Mouse (Mus musculus) neural tube, embryonic 10.5 days (tissue): ENCODE measurements at regions not wholly inside any gene's neighbourhood (a gene's known extent, or its start where the extent isn't known, plus 50 kb on each side); places are given as distances from the start of the nearest gene placed in this dataset.

Source experiments
- DNase-seq: peaks from one replicate; pipeline ENCODE4 v3.0.0-alpha.2; 2017; ENCODE audit warnings: low spot score; ENCODE audit errors: extremely low spot score

DNA sequence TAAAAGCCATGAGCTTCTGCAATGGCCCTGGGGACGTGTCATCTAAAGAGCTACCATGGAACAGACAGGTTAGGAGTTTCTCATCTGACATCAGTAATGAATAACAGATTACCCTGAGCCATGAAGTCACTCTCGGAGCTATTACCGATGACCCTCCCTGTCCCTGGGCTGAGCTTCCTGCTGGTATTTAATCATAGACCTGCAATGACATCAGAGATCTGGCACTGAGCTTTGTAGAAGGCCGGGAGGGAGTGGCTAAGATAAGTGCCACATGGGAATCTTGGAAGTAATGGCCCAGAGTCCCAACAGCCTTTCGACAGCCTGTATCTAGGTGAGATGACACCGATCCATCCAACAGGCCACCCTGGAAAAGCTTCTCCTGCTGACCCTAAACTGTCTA is 271.3 kb upstream of the Nfe2l3 start:
- DNase-seq: no peak

- DNase-seq: no peak
These were observed 270.0 kb upstream of the Nfe2l3 start for GRCm38 (mm10) chr6:51162208-51163082.

DNA sequence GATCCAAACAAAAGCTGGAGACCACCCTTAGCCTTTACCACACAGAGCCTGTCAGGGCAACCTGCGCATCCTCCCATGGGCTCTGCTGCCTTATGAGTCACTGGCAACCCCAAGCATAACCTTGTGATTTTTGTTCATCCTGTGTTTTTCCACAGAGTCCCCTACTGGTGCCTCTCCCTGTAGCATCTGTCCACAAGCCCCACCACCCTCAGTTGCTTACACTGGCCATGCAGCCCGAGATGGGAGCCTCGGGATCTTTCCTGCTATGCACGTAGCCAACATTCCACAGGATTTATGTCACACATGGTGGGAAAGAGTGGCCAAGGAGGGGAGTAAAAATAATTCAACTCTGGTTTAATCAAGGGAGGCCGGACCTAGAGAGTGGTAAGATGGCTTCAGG is 269.2 kb upstream of the Nfe2l3 start:
- DNase-seq: no peak

GRCm38 (mm10) chr6:51163882-51164281 is 268.6 kb upstream of the Nfe2l3 start:
- DNase-seq: no peak

DNA sequence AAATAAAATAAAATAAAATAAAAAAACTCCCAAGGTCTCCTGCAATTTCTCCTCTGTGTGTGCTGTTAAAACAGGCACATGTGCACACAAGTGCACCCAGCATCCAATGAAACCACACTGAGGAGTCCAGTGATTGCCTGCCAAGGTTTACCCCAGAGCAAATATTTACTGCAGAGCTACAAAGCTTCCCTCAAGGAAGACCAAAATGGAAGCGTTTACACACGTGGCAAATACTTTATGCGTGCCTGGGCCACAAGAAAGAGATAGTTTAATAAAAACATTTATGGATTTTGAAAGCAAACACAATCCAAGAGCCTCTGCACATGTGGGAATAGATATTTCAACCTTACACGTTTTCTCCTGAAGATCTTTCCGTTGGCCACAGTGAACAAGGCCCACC is 265.4 kb upstream of the Nfe2l3 start:
- DNase-seq: no peak

DNA sequence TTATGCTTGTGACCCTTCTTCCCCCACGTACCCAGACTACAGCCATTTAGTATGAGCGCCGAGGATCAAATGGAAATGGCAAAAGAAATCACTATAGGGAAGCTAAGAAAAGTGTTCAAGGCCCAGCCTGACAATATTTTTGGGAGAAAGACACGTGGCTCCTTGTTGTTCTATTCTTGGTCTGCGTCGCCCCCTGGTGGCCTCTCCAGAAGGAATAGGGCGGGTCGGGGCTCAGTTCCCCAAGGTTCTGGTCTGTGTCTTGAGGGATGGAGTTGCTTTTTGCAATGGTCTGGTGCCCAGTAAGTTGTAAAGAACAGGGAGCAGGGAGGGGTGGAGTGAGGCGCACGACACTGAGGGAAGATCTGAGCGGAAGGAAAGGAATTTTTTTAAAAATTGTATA is 264.4 kb upstream of the Nfe2l3 start:
- peak; percentile 91 for DNase-seq

- DNase-seq: peak; percentile 83
These were observed 263.4 kb upstream of the Nfe2l3 start for GRCm38 (mm10) chr6:51168775-51169695.

- peak; percentile 73 for DNase-seq
These were observed 262.5 kb upstream of the Nfe2l3 start for GRCm38 (mm10) chr6:51169971-51170411.

GRCm38 (mm10) chr6:51170414-51170813 is 262.1 kb upstream of the Nfe2l3 start:
- DNase-seq: peak; percentile 71

GRCm38 (mm10) chr6:51170871-51171270 is 261.6 kb upstream of the Nfe2l3 start:
- peak; percentile 47 for DNase-seq

- DNase-seq: peak; percentile 70
These were observed 260.7 kb upstream of the Nfe2l3 start for GRCm38 (mm10) chr6:51171761-51172160.

DNA sequence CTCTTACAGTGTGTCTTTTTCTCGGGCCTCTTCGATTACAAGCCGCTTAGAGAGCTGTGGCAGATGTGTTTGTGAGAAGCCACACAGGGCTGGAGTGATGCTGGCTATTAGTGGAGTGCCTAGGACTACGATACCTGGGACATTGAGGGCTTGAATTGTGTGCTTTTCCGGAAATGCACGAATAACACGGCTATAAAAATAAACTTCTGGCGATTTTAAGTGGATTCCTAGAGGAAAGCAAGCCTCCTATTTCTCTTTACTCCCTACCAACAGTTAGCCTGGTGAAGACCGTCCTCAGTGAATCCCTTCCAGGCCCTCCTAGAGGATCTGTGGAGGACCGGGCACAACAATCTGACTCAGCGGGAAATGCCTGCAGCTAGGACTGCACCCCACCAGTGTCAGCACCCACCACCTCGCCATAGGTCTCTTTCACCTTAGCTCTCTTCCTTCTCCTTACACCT is 260.1 kb upstream of the Nfe2l3 start:
- peak; percentile 56 for DNase-seq

GRCm38 (mm10) chr6:51172856-51173619 is 259.4 kb upstream of the Nfe2l3 start:
- peak; percentile 90 for DNase-seq

- peak; percentile 60 for DNase-seq
These were observed 258.6 kb upstream of the Nfe2l3 start for GRCm38 (mm10) chr6:51173620-51174442.

- DNase-seq: peak; percentile 63
These were observed 257.9 kb upstream of the Nfe2l3 start for GRCm38 (mm10) chr6:51174443-51175021.

DNA sequence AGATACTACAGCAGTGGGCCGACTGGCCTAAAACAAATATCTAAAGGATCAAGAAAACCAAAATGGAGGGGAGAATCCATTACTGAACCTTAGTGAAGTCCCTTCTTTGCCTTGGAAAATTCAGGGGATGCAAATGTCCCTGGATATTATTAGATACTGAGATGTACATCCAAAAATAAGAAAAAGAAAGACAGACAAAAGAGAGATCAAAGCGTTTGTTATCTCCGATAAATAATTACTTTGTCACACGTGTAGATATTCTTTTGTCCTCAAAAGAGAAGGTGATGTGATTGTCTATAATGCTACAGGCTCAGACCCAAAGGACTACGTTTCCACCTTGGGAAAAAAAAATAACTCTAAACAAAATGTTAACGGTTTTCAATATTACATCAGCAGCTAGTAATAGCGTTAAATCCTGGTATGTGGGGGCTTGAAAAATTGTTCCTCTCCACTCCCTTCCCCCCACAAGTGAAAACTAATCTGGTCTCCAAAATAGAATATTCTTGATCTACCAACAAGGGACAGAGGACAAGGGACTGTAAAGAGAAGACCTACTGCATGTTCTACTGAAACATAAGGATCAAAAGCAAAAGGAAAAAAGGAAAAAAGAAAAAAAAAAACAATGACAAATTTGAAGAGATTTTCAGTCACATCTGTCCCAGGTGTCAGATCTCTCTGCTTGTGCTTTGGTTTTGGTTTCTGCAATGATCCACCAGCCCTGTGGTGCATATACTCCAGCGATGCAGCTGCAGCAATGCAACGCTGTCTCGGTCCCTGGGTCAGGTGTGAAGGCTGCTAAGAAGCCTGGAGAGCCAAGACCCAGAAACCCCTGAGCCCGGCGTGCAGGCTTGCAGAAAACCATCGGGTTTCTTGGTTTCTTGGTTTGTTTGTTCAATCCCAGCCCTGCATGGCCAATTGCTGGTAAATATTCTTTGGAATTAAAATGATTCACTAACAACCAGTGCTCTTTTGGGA is 256.6 kb upstream of the Nfe2l3 start:
- no peak for DNase-seq

DNA sequence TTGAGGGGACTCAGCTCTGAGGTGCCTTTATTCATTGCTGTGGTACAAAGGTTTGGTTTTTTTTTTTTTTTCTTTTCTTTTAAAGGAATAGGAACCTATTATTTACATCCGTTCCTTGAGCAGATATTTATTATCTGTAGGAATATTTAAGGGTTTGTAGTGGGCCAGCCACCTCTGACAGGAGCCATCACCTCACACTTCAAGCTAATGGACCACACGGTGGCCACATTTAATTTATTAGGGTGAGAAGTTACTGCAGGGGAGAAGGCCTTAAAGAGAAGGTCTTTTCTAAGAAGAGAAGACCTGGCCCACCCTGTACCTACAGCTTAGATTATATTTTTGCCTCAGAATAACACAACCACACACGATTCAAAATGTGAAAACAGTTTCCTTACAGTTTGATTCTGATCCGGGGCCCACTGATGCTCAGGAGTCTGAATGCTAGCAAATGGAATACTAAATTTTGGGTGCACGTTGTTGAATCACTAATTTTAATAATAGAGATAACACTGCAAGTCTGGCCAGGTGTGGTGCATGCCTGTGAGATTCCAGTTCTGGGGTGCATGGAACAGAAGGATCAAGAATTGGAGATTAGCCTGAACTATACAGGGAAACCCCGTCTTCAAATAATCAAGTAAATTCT is 255.6 kb upstream of the Nfe2l3 start:
- DNase-seq: no peak

- DNase-seq: no peak
These were observed 254.8 kb upstream of the Nfe2l3 start for GRCm38 (mm10) chr6:51177701-51178060.
